Mouse (Mus musculus) testis, adult 2 months (tissue): ENCODE results near the gene Far2.

Experiments used
- CTCF ChIP-seq: fragments of 200-500 bp; IDR thresholded peaks from 2 replicates; pipeline ENCODE4 v1.5.1; 2012; ENCODE audit warnings: low read depth, mild to moderate bottlenecking, inconsistent platforms, low read length, moderate library complexity; ENCODE audit not compliant: control insufficient read depth, insufficient read depth, insufficient replicate concordance
- POLR2A ChIP-seq: fragments of 200-500 bp; IDR thresholded peaks from 2 replicates; pipeline ENCODE4 v1.6.1; 2012; ENCODE audit warnings: low read depth, mild to moderate bottlenecking, inconsistent platforms, low read length, moderate library complexity; ENCODE audit not compliant: control insufficient read depth

DNA sequence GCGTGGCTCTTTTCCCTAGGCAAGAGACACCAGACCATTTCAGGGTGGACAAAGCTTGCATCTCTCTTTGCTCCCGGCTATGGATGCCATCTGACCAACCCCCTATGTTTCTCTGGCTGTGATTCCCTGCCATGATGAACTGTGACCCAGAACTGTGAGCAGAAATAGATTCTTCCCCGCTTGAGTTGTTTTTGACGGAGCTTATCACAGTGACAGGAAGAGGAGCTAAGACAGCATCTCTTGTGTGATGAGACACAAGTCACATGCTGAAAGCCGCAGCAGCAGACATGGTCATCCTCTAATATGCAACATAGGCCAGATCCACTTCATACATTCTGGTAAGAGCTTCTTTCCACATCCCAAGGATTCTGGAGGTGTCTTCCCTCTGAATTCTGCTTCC lies 69.3 kb downstream of the Far2 start:
- TF ChIP-seq CTCF (no peak), POLR2A (no peak)
